Mouse (Mus musculus) fibroblast of lung, adult 2 months (primary cell): ENCODE data around the gene Dmkn.
"Not testable (repeated sequence)": the region's sequence is repeated elsewhere in the genome, so short reads cannot be mapped to it uniquely, and the experiment has no call there.

Source experiments
- DNase-seq: peaks from one replicate; pipeline ENCODE4 v3.0.0-alpha.2; 2011; ENCODE audit warnings: low read depth

Dmkn gene

DNA sequence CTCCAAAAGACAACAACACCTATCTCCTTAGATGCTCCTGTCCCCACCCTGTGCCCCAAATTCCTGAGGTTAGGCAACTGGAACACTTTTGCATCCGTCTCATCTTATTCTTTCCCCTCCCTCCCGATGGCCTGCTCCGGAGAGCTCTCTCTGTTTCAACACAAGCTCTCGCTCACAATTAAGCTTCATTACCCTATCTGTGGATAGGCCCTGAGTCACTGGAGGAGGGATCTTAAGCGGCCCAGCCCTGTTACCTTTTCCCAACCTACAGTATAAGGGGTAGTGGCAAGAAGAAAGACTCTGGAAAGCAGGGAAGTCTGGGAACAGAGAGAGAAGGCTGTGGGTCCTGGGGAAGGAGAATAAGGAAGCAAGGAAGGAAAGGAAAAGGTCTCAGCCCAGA, at the start of gene Dmkn:
TSS of gene Dmkn (plus strand) at position 301 of the 400 bp plus-strand sequence.
- no peak for DNase-seq

GRCm38 (mm10) chr7:30717006-30717715, 46.4 kb upstream of the Dmkn start:
- no peak for DNase-seq

DNA sequence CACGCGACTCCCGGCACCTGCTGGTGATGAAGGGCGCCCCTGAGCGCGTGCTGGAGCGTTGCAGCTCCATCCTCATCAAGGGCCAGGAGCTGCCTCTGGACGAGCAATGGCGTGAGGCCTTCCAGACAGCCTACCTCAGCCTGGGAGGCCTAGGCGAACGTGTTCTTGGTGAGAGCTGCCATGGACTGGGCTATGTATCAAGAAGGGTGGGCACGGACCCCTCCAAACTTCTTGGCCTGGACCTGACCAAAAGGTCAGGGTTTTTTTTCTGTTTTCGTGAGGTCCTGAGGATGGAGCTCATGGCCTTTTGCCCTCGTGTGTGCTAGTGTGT, 45.9 kb upstream of the Dmkn start:
- DNase-seq = no peak

- no peak for DNase-seq
Measured at GRCm38 (mm10) chr7:30719669-30720068, 43.9 kb upstream of the Dmkn start.

DNA sequence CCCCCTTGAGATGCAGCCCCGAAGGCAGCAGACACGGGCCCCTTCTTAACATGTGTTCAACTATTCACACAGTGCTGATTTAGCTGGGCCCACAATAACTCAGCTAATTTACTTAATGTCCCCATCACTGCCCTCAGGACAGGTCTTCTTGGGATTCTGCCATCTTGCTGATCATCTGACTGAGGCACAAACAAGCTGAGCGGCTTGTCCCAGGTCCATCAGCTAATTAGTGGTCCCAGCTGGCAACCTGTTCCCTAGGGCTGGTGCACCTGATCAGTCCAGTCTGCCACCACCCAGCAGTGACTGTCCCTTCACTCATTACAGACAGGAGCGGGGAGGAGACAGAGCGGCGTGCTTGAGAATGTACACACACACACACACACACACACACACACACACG, 42.3 kb upstream of the Dmkn start:
- DNase-seq = no peak

- DNase-seq = no peak
Measured at GRCm38 (mm10) chr7:30723274-30723953, 40.1 kb upstream of the Dmkn start.

GRCm38 (mm10) chr7:30728214-30728613, 35.3 kb upstream of the Dmkn start:
- no peak for DNase-seq

DNA sequence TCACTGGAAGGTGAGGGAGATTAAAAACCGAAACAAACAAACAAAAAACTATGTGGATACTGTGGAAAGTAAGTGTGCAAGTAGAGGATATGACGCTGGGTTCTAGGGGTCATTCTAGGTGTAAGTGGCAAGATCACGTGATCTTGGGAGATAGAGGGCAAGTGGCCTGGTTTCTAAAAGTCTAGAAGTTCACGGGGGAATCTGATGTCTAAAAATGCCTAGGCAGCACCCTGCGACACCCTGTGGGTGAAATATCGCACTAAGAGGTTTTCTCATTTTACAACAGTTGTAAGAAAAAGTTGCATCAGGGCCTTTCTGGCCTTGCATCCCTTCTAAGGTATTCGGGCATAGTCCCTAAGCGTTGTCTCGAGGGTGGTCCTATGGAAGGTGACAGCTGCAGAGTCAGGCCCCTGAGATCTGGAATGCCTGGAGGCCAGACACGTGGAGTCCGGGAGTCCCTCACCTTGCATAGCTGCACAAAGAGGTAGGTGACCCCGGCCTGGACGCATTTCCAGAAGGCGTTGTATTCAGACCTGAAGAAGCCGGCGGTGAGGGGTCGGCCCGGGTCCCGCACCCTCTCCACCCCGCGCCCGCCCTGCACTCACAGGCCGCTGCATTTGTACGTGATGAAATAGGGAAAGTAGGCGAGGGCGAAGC, 34.7 kb upstream of the Dmkn start:
- DNase-seq = no peak

DNA sequence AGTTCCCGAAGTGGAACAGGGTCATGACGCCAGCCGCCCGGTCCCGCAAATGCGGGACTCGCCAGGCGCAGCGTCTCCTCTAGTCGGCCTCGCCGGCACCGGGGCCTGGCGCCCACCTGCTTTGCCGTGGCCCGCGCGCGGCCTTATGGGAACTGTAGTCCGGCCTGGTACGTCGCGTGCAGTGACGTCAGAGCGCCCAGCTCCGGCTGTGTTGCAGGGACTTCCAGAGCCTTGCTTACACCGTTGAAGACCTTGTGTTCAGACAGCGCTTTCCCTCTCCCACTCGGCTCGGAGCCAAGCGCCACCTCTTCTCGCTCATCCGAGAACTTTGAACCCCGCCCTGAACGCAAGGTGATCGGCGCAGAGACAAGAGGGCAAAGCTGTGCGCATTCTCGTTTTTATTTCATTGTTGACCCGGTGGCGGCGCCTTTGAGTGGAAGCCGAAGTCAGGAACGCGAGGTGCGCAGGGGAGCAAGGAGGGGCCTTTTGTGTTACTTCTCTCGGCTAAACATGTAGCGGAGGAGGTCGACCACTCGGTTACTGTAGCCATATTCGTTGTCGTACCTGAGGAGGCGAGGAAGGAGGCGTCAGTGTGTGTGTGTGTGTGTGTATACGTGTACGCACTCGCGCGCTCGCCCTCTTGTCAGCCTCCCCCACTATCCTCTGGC, 34.0 kb upstream of the Dmkn start, which contains the start of gene Tmem147:
TSS of gene Tmem147 (minus strand) at position 145 of the 668 bp plus-strand sequence.
- peak; percentile 80 for DNase-seq

- DNase-seq = not testable (repeated sequence)
Measured at GRCm38 (mm10) chr7:30730064-30730722, 33.4 kb upstream of the Dmkn start.

DNA sequence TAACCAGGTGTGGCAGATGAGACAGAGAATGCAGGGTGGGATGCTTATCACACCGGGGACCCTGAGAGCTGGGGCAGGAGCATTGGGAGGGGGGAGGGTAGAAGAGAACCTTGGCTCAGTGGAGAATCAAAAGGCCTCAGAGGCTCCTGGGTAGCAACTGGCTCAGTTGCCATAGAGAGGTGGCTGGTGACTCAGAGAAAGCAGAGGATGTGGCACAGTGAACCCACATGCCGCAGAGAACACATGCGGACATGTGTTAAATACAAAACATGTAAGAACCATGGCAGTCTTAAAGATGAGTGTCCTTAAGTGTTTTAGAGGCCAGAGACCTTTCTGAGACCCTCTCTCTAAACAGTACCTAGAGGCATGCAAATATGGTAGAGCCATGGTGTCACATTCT, 27.3 kb upstream of the Dmkn start:
- DNase-seq = no peak

DNA sequence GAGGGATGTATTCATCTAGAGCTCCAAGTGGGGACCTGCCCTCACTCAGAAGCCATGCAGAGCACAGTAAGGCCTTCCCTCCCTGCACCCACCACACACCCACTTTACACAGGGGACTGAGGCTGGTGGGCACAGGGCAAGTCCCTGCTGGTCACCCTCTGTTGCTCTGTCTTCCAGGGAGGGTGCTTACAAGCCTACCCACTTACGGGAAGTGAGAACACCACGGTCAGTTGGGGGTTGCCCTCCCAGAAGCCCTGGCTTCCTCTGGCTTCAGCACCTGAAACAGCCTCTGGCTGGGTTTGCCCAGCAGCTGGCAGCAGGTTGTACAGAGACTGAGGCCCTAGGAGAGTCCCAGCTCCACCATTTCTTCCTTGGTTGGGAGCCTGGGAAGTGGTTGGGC, 21.0 kb upstream of the Dmkn start:
- not testable (repeated sequence) for DNase-seq

DNA sequence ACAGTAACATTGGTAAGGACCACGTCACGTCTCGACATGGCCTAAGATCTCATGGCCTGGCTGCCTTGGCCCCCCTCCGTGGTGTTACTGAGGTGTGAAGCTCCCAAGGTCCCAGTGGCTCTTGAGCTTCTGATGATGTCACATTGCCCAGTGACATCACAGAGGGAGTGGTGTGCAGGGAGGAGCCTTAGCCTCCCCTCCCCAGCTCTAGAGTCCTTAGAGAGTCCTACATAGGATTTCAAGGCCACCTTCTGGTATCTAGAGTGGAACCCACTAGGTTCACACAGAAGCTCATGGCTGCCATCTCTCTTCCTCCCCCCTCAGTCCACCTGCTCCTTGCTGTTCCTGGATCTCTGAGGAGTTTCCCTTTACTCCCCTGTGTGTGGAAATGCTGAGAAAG, 19.9 kb upstream of the Dmkn start, which contains the start of gene Gapdhs:
TSS of gene Gapdhs (minus strand) at position 65 of the 400 bp plus-strand sequence.
- DNase-seq = not testable (repeated sequence)

- DNase-seq = no peak
Measured at GRCm38 (mm10) chr7:30744022-30744598, 19.4 kb upstream of the Dmkn start.

DNA sequence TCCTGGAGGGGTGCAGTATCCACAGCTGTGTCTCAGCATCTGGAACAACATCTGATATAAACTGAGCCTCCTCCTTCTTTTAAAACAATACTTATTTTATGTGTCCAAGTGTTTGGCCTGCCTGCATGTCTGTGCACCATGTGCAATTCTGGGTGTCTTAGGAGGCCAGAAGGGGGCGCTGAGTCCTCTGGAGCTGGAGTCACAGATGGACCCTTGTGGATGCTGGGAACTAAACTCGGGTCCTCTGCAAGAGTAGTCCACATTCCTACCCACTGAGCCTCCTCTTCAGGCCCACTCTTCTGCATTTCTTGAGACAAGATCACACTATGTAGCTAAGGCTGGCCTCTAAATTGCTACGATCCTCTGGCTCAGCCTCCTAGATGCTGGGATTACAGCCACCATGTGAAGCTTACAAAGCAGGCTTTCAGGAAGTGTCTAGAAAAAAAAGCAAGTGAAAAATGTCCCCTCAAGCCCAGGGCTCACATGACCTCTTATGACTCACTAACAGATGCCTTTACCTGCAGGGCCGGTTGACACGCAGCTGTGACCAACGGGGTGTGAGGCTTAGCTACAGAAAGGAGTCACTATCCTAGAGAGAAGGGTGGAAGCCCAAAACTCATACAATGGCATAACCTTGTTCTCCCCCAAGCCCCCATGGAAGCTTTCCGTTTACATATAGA, 15.9 kb upstream of the Dmkn start:
- DNase-seq = no peak

DNA sequence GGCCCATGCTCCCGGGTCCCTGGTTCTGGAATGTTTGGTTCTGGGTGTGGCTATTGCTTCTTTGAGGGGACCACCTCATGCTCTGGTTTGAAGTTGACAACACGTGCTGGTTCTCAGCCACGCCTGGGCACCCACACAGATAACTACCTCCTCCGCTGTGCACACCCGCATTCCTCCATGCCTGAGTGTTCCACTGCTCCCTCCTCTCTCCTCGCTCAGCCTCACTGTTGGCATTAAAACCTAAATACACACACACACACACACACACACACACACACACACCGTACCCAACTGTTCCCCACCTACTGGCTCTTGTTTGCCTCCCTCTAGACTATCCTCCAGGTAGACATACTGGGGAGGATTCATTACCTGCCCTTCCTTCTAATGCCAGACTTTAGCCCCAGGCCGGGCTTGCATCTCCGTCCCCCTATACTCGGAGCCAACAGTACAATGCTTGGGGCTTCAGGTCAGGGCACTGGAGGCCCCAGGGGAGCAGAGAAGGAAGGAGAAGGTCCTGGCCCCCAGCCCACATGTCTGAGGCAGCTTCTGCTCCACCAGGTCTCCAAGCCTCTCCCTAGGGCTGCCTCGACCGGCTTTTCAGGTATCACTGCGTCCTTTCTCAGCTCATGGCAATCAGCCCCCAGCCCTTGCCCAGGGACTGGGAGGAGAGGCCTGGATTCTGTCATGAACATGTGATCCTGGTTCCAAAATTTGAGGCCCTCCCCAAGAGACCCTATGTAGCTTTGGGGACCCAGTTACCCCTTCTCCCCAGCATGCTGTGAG, 13.5 kb upstream of the Dmkn start:
- no peak for DNase-seq

DNA sequence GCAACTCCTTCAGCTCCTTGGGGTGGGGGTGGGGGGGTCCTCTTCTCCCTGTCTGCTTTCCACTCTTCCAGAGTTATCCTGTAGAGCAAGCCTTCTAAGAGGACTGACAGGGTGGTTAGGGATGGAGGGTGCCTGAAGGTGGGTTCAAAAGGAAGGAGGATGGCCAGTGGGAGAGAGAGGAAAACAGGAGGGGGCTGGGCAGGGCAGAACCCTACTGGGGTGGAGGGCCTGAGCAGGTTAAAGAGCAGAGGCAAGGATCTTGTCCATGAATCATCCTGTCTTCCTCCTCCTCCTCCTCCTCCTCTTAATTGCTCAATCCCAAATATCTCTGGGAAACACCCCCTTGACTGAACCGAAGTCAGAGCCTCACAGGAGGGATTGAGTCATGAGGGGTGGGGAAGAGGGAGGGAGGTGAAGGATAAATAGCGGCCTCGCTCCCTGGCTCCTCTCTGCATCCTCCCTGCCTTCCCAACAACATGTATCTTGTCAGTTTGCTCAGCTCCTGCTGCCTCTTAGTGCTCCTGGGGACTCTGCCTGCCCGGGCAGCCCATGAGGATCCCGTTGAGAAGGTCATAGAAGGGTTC, 12.4 kb upstream of the Dmkn start, which contains the start of gene Sbsn:
TSS of gene Sbsn (plus strand) at position 386 of the 584 bp plus-strand sequence.
- no peak for DNase-seq

DNA sequence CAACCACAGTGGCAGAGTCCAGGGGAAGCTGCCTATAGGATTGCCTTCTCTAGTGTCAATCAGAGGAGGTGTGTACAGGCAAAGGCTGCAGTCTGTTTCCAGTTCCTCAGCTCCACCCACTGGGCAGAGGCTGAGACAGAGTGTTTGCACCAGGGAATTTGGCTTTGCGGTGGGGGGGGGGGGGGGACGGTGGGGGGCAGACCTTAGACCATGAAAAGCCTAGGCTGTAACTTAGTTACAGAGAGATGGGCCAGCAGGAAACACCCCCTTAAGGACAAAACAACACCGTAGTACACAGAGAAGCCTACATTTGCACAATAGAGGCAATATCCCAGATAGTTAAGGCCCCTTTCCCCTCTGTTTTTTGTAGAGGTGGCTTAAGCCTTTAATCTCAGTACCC, 6.6 kb upstream of the Dmkn start:
- no peak for DNase-seq

GRCm38 (mm10) chr7:30758853-30759252, 4.7 kb upstream of the Dmkn start:
- DNase-seq = peak; percentile 19
